Mouse (Mus musculus): ENCODE measurements around the gene Nnmt.

Gene Nnmt

DNA sequence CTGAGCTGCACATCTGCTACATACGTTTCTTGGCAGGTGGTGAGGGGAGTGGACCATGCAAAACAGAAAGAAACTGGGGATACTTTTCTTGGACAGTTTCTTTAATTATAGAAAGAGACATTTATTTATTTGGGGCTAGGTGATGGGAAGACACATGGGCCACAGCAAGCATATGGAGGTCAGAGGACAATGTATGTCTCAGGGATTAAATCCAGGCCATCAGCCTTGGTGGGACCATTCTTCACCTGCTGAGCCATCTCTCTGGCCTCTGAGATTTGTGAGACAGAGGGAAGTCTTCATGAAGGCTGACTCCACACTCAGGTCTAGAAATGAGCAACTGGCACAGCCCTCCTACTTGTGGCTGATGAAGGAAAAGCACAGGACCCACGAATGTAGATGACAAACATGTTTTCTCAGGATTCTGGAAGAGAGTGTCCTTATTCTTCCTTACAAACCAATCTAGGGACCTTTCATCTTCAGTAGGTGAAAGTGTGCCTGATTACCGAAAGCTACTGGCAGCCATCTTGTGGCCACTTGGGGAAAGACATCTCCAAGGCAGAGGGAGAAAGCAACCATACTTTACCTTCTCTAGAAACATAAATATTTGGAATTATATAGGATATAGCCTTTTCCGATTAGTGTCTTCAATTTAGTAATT is 45.3 kb downstream of the Nnmt start:
- peak; percentile 71 for DNase-seq (ENCODE audit: low spot score)

DNA sequence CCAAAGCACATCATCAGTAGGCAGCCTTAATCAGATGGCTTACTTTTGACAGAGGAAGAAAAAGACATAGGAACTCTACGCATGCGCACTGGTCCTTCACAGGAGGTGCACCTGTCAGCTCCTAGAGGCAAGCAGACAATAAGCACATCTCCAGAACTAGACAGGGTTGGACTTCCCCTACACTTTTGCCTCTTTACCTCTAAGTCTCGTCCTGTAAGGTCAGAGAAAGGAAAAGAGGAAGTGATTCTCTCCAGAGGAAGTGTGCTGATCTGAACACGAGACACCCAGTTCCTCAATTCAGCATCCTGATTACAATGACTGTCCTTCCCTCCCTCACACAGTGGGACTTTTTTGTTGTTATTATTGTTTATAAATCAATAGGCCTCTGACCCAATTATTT is 46.3 kb downstream of the Nnmt start:
- DNase-seq (ENCODE audit: low spot score): no peak

DNA sequence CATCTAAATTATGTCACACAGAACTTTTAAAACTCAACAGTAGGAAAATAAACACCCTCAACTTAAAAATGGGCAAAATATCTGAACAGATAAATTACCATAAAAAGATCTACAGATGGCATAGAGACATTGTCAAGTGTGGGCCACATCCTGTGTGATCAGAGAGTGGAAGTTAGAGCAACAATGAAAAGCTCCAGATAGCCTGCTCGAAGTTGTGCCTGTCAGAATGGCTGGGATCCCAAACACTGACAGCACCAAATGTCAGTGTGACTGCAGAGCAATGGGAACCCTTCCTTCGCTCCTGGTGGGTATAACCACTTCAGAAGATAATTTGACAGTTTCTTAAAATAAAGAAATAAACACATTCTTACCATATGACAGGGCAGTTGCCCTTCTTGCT is 55.9 kb downstream of the Nnmt start:
- no peak for DNase-seq (ENCODE audit: low spot score)

DNA sequence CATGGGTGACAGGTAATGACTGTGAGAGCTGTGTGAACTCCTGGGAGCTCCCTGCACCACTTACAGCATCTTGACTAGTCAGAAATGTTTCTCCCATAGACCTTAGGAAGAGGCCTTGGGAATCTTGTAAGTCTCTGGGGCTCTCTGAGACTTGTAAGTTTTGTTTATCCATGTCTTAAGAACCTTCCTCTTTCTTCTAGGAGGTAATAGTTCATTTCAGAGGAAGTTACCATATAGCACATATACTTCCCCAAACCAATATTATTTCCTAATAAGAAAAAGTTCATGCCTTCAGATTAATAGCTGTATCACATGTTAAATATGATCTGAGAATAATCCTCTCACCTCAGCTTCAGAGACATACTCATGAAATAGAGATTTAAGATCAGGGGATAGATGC is 57.7 kb downstream of the Nnmt start:
- no peak for DNase-seq (ENCODE audit: low spot score)
